Mouse (Mus musculus) lung, postnatal 0 days (tissue): ENCODE measurements at regions not wholly inside any gene's neighbourhood (a gene's known extent, or its start where the extent isn't known, plus 50 kb on each side); places are given as distances from the start of the nearest gene placed in this dataset.

Experiments
- CTCF ChIP-seq: IDR thresholded peaks from 2 replicates; pipeline ENCODE4 v1.5.1; 2016; ENCODE audit warnings: antibody characterized with exemption, mild to moderate bottlenecking
- EP300 ChIP-seq: IDR thresholded peaks from 2 replicates; pipeline ENCODE4 v1.6.1; 2016; ENCODE audit warnings: antibody characterized with exemption, mild to moderate bottlenecking, control low read depth

GRCm38 (mm10) chr4:153593291-153593690, 110.7 kb upstream of the Ajap1 start:
- no peak for TF ChIP-seq EP300
- no peak for TF ChIP-seq CTCF
